Mouse (Mus musculus) kidney, adult 2 months (tissue): ENCODE results near the gene Phf12.

Source experiments
- CTCF ChIP-seq: fragments of 200-500 bp; conservative IDR thresholded peaks from 2 replicates; pipeline ENCODE4 v1.5.1; 2011; ENCODE audit warnings: low read depth, mild to moderate bottlenecking, control low read depth, low read length, moderate library complexity, mixed read lengths; ENCODE audit not compliant: insufficient read depth, insufficient read length
- POLR2A ChIP-seq: fragments of 200-500 bp; IDR thresholded peaks from one replicate; pipeline ENCODE4 v1.6.1; 2011; ENCODE audit warnings: low read depth, low read length, control low read depth

GRCm38 (mm10) chr11:77978161-77978560, 4.4 kb upstream of the Phf12 start:
- TF ChIP-seq CTCF (no peak), POLR2A (no peak)
